Mouse (Mus musculus) CH12.LX (cell line): ENCODE measurements around the gene Zfp607b.

Source experiments
- CHD2 ChIP-seq: IDR thresholded peaks from 2 replicates; pipeline ENCODE4 v1.6.1; 2011; ENCODE audit warnings: low read length, improper control_type of control experiment
- CTCF ChIP-seq, 2 experiments: IDR thresholded peaks in 1 of 2; conservative IDR thresholded peaks in 1 of 2; 2 replicates each; pipeline ENCODE4 v1.5.1; 2011 to 2012; ENCODE audit warnings: low read depth in 2 of 2, low read length in 2 of 2, improper control_type of control experiment in 1 of 2, inconsistent platforms in 1 of 2, mild to moderate bottlenecking in 1 of 2, moderate library complexity in 1 of 2
- E2F4 ChIP-seq: IDR thresholded peaks from 2 replicates; pipeline ENCODE4 v1.6.1; 2011; ENCODE audit warnings: low read depth, low read length, improper control_type of control experiment; ENCODE audit not compliant: insufficient replicate concordance
- EP300 ChIP-seq: IDR thresholded peaks from 2 replicates; pipeline ENCODE4 v1.6.1; 2011; ENCODE audit warnings: low read length, improper control_type of control experiment
- HCFC1 ChIP-seq: IDR thresholded peaks from 2 replicates; pipeline ENCODE4 v1.6.1; 2012; ENCODE audit warnings: low read depth, mild to moderate bottlenecking, inconsistent platforms, low read length, improper control_type of control experiment
- JUND ChIP-seq: conservative IDR thresholded peaks from 2 replicates; pipeline ENCODE4 v1.6.1; 2011; ENCODE audit warnings: low read depth, low read length, improper control_type of control experiment
- KAT2A ChIP-seq: IDR thresholded peaks from 2 replicates; pipeline ENCODE4 v1.6.1; 2012; ENCODE audit warnings: low read length, improper control_type of control experiment, inconsistent platforms; ENCODE audit not compliant: insufficient replicate concordance
- MAX ChIP-seq: IDR thresholded peaks from 2 replicates; pipeline ENCODE4 v1.6.1; 2011; ENCODE audit warnings: low read length, improper control_type of control experiment
- POLR2A ChIP-seq: IDR thresholded peaks from 2 replicates; pipeline ENCODE4 v1.6.1; 2011; ENCODE audit warnings: low read depth, mild to moderate bottlenecking, improper control_type of control experiment, low read length
- POLR2AphosphoS2 ChIP-seq: IDR thresholded peaks from 2 replicates; pipeline ENCODE4 v1.6.1; 2011; ENCODE audit warnings: low read depth, low read length, improper control_type of control experiment
- RAD21 ChIP-seq: IDR thresholded peaks from 2 replicates; pipeline ENCODE4 v1.6.1; 2011; ENCODE audit warnings: low read depth, mild to moderate bottlenecking, low read length, improper control_type of control experiment, moderate library complexity
- SIN3A ChIP-seq: IDR thresholded peaks from 2 replicates; pipeline ENCODE4 v1.6.1; 2012; ENCODE audit warnings: low read length, improper control_type of control experiment, inconsistent platforms

GRCm38 (mm10) chr7:27655545-27655944 is 33.6 kb upstream of the Zfp607b start:
- TF ChIP-seq CHD2 = no peak
- TF ChIP-seq SIN3A = no peak
- no peak for TF ChIP-seq EP300
- no peak for TF ChIP-seq POLR2AphosphoS2
- no peak for TF ChIP-seq RAD21
- TF ChIP-seq E2F4 = no peak
- no peak for TF ChIP-seq CTCF (conservative IDR thresholded peaks at IDR 0.05 in 1 of 2, IDR thresholded peaks at IDR 0.05 in 1 of 2; ENCODE audit: low read depth in 2 of 2, low read length in 2 of 2)
- no peak for TF ChIP-seq POLR2A
- no peak for TF ChIP-seq JUND
- no peak for TF ChIP-seq KAT2A
- TF ChIP-seq HCFC1 = no peak
- no peak for TF ChIP-seq MAX
